Mouse (Mus musculus) lung, embryonic 16.5 days (tissue): ENCODE measurements around the gene Troap. TPM values are rescaled to one million over a fixed set of nuclear protein-coding genes. Genes with fewer than 3 reads are reported as not detected.
"Not testable (repeated sequence)": the region's sequence is repeated elsewhere in the genome, so short reads cannot be mapped to it uniquely, and the experiment has no call there.

Experiments used
- ATAC-seq: fragments of 200-750 bp; cut with Nextera tagmentation; 2 replicates; pipeline ENCODE4 v1.8.0; 2017; ENCODE audit warnings: low read depth, mild to moderate bottlenecking, moderate library complexity
- H3K27ac ChIP-seq: fragments of 300-500 bp; sonication (generic); 2 replicates; pipeline ENCODE4 v1.5.1; 2014; ENCODE audit warnings: mild to moderate bottlenecking, control low read depth, low read length
- H3K27me3 ChIP-seq: fragments of 300-500 bp; sonication (generic); 2 replicates; pipeline ENCODE4 v1.6.1; 2014; ENCODE audit warnings: low read depth, low read length, mixed read lengths; ENCODE audit not compliant: control insufficient read depth, insufficient read depth
- H3K36me3 ChIP-seq: fragments of 300-500 bp; sonication (generic); 2 replicates; pipeline ENCODE4 v1.6.1; 2014; ENCODE audit warnings: low read length; ENCODE audit not compliant: control insufficient read depth, insufficient read depth
- H3K4me1 ChIP-seq: fragments of 300-500 bp; sonication (generic); replicated peaks from 2 replicates; pipeline ENCODE4 v1.6.1; 2014; ENCODE audit warnings: low read length, mixed read lengths; ENCODE audit not compliant: control insufficient read depth, insufficient read depth
- H3K4me2 ChIP-seq: fragments of 300-500 bp; sonication (generic); 2 replicates; pipeline ENCODE4 v1.6.1; 2014; ENCODE audit warnings: low read depth, low read length, control low read depth
- H3K4me3 ChIP-seq: fragments of 300-500 bp; sonication (generic); 2 replicates; pipeline ENCODE4 v1.5.1; 2014; ENCODE audit warnings: mild to moderate bottlenecking, low read length, control low read depth
- H3K9ac ChIP-seq: fragments of 300-500 bp; sonication (generic); 2 replicates; pipeline ENCODE4 v1.6.1; 2014; ENCODE audit warnings: low read length, control low read depth
- H3K9me3 ChIP-seq: fragments of 300-500 bp; sonication (generic); 2 replicates; pipeline ENCODE4 v1.6.1; 2016; ENCODE audit warnings: low read length; ENCODE audit not compliant: control insufficient read depth
- whole genome bisulfite sequencing: fragments of 180-500 bp; shearing (Covaris S2); extraction: QIAGEN DNeasy Blood & Tissue Kit; methylation state at CpG from one replicate; pipeline ENCODE4 v1.1.7; 2014; 5-methylcytosine and 5-hydroxymethylcytosine counted together
- polyA plus RNA-seq: library from polyadenylated mRNA; unstranded; fragments of >200 nt; fragmentation: Nextera tagmentation; extraction: Ambion mirVana; gene quantifications from 2 replicates; pipeline ENCODE4 v1.2.1, GENCODE M21; 2015

The Troap gene
- polyA plus RNA-seq, 1 experiment from 2014 or later: 39.5 TPM

DNA sequence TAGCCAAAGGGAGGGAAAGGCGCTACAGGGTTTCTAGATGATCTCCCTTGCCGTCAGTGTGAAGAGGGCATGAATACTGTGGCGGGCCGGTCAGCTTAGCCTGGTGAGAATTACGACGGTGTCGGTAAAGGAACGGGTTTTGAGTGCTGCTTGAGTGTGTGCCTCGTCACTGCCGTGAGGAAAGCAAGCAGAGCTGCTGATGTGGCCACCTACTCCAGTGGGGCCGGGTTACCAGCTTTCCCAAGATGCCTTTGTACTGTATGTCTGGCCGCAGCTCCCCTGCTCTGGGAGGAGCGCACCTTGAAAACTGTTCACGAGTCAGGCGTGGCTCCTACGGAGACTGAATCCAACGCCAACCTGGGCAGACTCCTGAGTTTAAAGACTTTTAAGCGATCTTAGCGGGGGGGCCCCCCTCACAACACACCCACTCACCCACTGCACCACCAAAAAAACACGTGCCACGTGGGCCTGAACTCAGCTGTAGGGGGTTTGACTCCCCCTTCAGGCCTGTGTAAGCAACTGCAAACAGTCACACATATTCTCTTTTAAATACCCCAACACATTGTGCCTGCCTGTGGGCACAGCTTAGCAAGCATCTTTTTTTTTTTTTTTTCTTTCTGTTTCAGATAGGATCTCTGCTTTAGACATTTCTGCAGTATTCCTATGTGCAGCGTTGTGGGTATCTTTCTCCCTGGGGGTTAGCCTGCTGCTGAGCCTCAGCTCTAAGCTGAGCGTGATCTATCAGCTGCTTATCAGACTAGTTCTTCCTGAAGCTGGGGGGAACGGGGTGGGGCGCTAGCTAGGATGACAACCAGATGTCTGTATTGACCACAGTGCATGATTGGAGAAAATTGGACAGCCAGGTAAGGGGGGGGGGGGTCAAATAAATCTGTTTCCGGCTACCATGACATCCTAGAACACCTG is 34.1 kb upstream of the Troap start:
- WGBS: 41% methylated on average over 26 of the region's 26 CpGs
- ATAC-seq: peak; percentile 31; the same call in 1 of the 2 replicates
- no peak overlapping the region for H3K4me2 ChIP-seq
- no peak overlapping the region for H3K9ac ChIP-seq
- no peaks in the 10 kb centered on the region for H3K9me3 ChIP-seq
- H3K4me3 ChIP-seq: no peak overlapping the region
- H3K36me3 ChIP-seq: peaks cover 13% of the 10 kb centered on the region; the same call in 1 of the 2 replicates
- no peaks in the 10 kb centered on the region for H3K4me1 ChIP-seq
- no peaks in the 10 kb centered on the region for H3K27me3 ChIP-seq
- no peak overlapping the region for H3K27ac ChIP-seq

DNA sequence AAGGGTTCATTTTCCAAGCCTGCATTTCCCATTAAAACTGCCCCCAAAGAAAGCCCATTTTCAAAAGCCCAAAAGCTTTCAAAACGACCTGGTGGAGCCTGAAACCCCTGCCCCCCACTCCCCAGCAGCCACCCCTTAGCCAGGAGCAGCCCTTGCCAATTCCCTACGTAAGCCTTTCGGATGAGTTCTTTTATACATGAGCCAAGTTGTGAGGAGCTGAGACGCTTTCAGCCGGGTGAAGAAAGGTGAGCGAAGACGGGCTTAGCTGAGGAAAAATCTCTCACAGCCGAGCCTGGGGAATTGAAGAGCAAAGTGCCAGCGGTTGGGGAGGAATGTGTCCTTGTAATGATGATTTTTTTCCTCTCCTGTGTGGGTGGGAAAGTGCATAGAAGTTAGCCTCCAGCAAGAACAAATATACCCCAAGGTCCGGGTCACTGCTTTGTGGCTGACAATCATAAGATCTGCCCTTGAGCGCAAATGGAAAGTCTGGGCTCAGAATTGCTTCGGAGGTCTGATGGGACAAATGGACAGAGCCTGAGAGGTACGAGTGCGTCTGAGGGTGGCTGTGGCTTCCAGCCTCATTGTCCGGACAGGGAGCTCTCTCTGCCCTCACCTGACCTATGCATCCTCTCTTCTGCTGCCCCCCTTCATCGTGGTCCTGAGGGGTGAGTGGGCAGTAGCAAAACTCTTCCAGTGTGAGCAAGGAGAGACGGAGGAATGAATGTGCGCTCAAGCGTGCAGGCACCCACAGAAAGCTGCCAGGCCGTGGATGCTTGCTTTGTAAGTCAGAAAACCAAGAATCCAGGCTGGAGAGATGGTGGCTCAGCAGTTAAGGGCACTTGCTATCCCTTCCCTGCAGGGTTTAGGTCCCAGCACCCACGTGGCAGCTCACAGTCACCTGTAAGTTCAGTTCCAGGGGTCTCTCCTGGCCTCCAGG is 33.2 kb upstream of the Troap start:
- 50% methylated on average over 21 of the region's 21 CpGs for WGBS
- Histone ChIP-seq H3K9ac (no peak overlapping the region), H3K27ac (no peak overlapping the region), H3K9me3 (no peaks in the 10 kb centered on the region), H3K36me3 (peaks cover 8% of the 10 kb centered on the region; the same call in 1 of the 2 replicates), H3K4me1 (no peaks in the 10 kb centered on the region), H3K27me3 (no peaks in the 10 kb centered on the region), H3K4me2 (no peak overlapping the region), H3K4me3 (no peak overlapping the region)
- no peak for ATAC-seq

DNA sequence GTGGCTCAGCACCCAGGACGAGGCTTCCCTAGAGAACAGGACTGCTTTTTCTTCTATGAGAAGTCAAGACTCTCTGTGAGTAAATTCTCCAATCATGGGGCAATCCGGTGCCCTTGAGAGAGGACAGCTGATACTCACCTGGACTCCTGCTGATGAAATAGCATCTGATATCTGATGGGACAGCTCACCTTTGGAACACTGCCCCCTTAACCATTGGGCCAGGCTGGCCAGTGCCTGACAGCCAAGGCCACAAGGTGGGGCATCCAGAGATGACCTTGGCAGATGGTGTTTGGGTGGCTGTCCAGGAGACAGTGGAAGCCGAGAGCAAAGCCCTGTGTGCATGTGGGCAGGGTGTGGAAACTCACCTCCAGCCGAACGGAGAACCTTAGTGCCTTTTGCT is 32.0 kb upstream of the Troap start:
- no peaks in the 10 kb centered on the region for H3K9me3 ChIP-seq
- H3K27ac ChIP-seq: no peak overlapping the region
- no peaks in the 10 kb centered on the region for H3K27me3 ChIP-seq
- ATAC-seq: no peak
- H3K36me3 ChIP-seq: 0 out of 2 replicates have a peak, but pooled peaks cover 2% of the 10 kb centered on the region
- WGBS: 76% methylated on average over 5 of the region's 5 CpGs
- H3K9ac ChIP-seq: no peak overlapping the region
- no peaks in the 10 kb centered on the region for H3K4me1 ChIP-seq
- H3K4me3 ChIP-seq: no peak overlapping the region
- no peak overlapping the region for H3K4me2 ChIP-seq

DNA sequence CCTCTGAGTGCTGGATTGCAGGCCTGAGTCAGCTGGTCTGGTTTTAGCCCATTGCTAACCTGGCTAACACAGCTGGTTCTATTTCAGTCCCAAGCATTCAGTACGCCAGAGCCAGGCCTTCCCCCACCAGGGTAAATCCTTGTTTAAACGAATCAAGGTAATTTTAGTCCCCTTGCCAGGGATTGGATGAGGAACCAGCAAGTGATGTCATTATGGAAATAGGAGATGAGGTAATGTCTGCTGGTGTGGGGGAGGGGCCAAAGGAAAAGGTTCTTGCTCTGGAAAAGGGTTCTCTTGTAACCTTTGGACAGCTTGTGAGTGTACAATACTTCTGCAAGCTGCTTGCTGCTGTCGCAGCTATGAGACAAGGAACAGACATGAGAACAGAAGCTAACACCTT is 29.5 kb upstream of the Troap start:
- 37% methylated on average over 3 of the region's 3 CpGs for WGBS
- Histone ChIP-seq H3K27me3 (peaks cover 2% of the 10 kb centered on the region; the same call in 1 of the 2 replicates), H3K4me1 (no peaks in the 10 kb centered on the region), H3K27ac (no peak overlapping the region), H3K9ac (no peak overlapping the region), H3K9me3 (no peaks in the 10 kb centered on the region), H3K36me3 (no peaks in the 10 kb centered on the region), H3K4me3 (no peak overlapping the region), H3K4me2 (no peak overlapping the region)
- ATAC-seq: no peak

DNA sequence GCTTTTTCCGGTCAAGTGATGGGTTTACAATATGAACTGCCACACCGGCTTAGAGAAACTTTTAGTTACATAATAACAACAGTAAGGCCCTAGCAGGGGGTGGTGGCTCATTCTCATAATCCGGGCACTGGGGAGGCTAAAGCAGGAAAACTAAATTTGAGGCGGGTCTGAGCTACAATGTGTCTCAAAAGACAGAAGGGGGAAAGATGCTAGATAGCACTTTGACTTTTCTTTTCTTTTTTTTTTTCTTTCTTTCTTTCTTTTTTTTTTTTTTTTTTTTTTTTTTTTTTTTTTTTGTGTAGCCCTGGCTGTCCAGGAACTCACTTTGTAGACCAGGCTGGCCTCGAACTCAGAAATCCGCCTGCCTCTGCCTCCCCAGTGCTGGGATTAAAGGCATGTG is 28.6 kb upstream of the Troap start:
- H3K4me1 ChIP-seq, H3K36me3 ChIP-seq, H3K27ac ChIP-seq, H3K9ac ChIP-seq, H3K4me3 ChIP-seq, ATAC-seq, H3K9me3 ChIP-seq, H3K27me3 ChIP-seq, H3K4me2 ChIP-seq: not testable (repeated sequence)
- WGBS: 77% methylated on average over 6 of the region's 6 CpGs

DNA sequence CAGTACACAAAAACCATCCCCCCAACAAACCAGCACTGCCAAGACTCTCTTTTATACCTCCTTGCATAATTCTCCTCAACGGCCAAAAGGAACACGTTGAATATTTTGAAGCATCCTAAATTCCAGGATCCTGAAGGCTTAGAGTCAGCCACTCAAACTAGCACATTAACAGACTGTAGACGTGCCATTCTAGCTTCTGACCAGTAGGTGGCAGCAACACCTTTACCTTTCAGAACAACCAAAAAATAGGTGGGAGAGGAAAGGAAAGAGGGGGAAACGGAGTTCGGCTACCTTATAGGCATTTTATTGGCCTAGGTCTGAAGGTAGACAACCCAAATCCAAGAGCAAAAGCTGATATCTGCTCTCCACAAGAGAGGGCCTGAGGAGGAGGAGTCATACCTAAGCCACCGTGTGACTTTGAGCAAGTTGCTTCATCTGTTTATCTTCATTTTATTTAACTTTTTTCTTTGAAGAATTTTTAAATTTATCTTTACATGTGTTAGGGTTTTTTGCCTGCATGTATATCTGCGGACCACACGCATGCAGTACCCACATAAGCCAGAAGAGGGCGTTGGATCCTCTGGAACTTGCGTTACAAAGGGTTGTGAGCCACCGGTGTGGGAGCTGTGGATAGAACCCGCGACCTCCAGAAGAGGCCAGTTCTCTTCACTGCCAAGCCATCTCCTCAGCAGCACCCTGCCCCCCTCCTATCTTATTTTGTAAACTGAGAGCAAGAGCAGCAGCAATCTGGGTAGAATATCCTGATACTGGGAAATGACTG is 24.7 kb upstream of the Troap start:
- Histone ChIP-seq H3K36me3 (no peaks in the 10 kb centered on the region), H3K4me2 (no peak overlapping the region), H3K4me1 (peaks cover 2% of the 10 kb centered on the region; the same call in 1 of the 2 replicates), H3K27me3 (peaks cover 19% of the 10 kb centered on the region), H3K27ac (no peak overlapping the region), H3K9me3 (no peaks in the 10 kb centered on the region), H3K9ac (no peak overlapping the region), H3K4me3 (no peak overlapping the region)
- WGBS: 28% methylated on average over 13 of the region's 13 CpGs
- no peak for ATAC-seq

DNA sequence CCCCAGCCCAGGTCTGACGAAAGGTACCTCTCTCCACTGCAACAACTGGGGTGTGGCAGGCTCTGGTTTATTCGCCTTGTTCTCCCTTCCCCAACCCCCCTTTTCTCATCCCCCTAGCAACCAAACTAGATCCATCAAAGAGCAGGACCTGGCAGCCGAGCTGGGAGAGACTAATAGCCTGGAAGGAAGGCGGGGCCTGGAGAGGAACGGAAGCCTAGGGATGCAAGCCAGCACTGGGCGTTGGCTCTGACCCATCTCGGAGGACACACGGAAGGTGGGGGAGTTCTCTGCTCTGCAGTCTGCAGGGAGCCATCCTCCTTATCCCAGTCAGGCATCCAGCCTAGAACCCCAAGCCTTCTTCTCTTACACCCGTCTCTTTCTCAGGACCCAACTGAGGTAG is 21.0 kb upstream of the Troap start:
- WGBS: 10% methylated on average over 9 of the region's 9 CpGs
- no peak for ATAC-seq
- Histone ChIP-seq H3K27me3 (peaks cover 54% of the 10 kb centered on the region), H3K4me2 (no peak overlapping the region), H3K9me3 (no peaks in the 10 kb centered on the region), H3K27ac (no peak overlapping the region), H3K4me3 (no peak overlapping the region), H3K9ac (no peak overlapping the region), H3K4me1 (peaks cover 11% of the 10 kb centered on the region), H3K36me3 (no peaks in the 10 kb centered on the region)

DNA sequence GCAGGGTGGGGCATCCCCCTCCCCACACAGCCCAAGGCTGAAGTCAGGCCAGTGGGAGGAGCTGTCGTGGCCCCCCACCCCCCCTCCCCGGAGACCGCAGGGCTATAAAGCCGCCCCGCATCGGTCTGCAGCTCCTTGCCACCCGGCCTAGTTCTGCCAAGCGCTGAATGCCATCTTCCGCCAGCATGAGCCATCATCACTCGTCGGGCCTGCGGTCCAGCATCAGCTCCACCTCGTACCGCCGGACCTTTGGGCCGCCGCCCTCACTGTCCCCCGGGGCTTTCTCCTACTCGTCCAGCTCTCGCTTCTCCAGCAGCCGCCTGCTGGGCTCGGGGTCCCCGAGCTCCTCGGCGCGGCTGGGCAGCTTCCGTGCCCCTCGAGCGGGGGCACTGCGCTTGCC is 19.3 kb upstream of the Troap start, which contains the start of gene Prph:
Prph (plus strand) TSS at position 135 of the 400 bp plus-strand sequence.
- H3K4me1 ChIP-seq: peaks cover 11% of the 10 kb centered on the region
- H3K4me3 ChIP-seq: peak within 1 kb of the TSS; percentile 46
- no peaks in the 10 kb centered on the region for H3K9me3 ChIP-seq
- ATAC-seq: no peak
- H3K36me3 ChIP-seq: no peaks in the 10 kb centered on the region
- peaks cover 62% of the 10 kb centered on the region for H3K27me3 ChIP-seq
- peak within 1 kb of the TSS; percentile 72 for H3K4me2 ChIP-seq
- H3K27ac ChIP-seq: no peak within 1 kb of the TSS
- WGBS: 1% methylated on average over 29 of the region's 30 CpGs
- peak within 1 kb of the TSS; percentile 45 for H3K9ac ChIP-seq
